Mouse (Mus musculus): ENCODE results near the gene Bloc1s2.

DNA sequence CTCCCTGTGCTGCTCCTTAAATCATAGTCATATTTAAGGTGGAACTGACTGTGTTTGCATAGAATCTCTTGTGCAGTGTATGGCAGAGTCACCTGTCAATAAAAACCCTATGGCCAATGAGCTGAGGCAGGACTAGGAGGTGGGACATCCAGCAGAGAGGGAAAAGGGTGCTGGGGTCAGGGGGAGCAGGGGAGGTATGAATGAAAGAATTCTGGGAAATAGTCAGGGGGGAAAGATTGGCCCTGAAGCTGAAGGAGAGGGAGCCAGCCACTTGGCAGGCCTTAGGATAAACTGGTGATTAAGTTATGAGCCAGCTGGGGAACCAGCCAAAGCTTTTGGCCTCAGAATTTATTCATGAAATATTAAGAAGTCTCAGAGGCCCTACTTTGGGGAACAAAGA is 37.2 kb downstream of the Bloc1s2 start:
- TF ChIP-seq MAFK (IDR thresholded peaks at IDR 0.05; ENCODE audit: insufficient read depth, low read depth, low read length), result no peak
- no peak for TF ChIP-seq ZC3H11A (IDR thresholded peaks at IDR 0.05; ENCODE audit: borderline replicate concordance, low read depth, low read length)

Data from ES-E14 (cell line).